In genomic region chr12:87199973-87200586, GRCm38 (mm10) we compare ENCODE assay signal across 8 mouse cellular contexts. TPM values are rescaled to one million over a fixed set of nuclear protein-coding genes. Genes with fewer than 3 reads are reported as not detected.
DNase-seq lines count a peak whose midpoint lies in the region; ATAC-seq and TF ChIP-seq lines count a peak whose summit lies in the region.

Gene Tmed8, minus strand, starts transcription at chr12:87200454.

- no peak for TF ChIP-seq EP300 in heart, adult 2 months (IDR thresholded peaks at IDR 0.05; ENCODE audit: insufficient read depth, low read depth, low read length)

- no peaks in the 10 kb centered on the region for H3K36me3 ChIP-seq in erythroblast, embryonic 14.5 days (ENCODE audit: control insufficient read depth)
- no peaks in the 10 kb centered on the region for H3K36me3 ChIP-seq in embryonic facial prominence, embryonic 11.5 days (replicated peaks; ENCODE audit: control insufficient read depth, insufficient read depth, low read depth, low read length)
- no peaks in the 10 kb centered on the region for H3K36me3 ChIP-seq in heart, adult 2 months (ENCODE audit: control insufficient read depth, insufficient read depth, low read length)
- no peaks in the 10 kb centered on the region for H3K36me3 ChIP-seq in limb, embryonic 12.5 days
- no peaks in the 10 kb centered on the region for H3K36me3 ChIP-seq in midbrain, embryonic 14.5 days (ENCODE audit: control insufficient read depth, insufficient read depth, low read length)

- no peaks in the 10 kb centered on the region for H3K9me3 ChIP-seq in erythroblast, embryonic 14.5 days (ENCODE audit: control insufficient read depth, low read length)
- H3K9me3 ChIP-seq in embryonic facial prominence, embryonic 11.5 days (replicated peaks; ENCODE audit: control insufficient read depth, low read length), result no peaks in the 10 kb centered on the region
- H3K9me3 ChIP-seq in limb, embryonic 12.5 days, result no peaks in the 10 kb centered on the region
- no peaks in the 10 kb centered on the region for H3K9me3 ChIP-seq in midbrain, embryonic 14.5 days (ENCODE audit: control insufficient read depth, low read length)

- peak within 1 kb of the TSS; percentile 91 for H3K4me2 ChIP-seq in embryonic facial prominence, embryonic 11.5 days (ENCODE audit: low read depth, low read length)
- peak within 1 kb of the TSS; percentile 84 for H3K4me2 ChIP-seq in limb, embryonic 12.5 days
- H3K4me2 ChIP-seq in midbrain, embryonic 14.5 days (ENCODE audit: low read length), result peak within 1 kb of the TSS; percentile 80

- H3K4me1 ChIP-seq in erythroblast, embryonic 14.5 days (ENCODE audit: control insufficient read depth), result peaks cover 21% of the 10 kb centered on the region
- H3K4me1 ChIP-seq in embryonic facial prominence, embryonic 11.5 days (ENCODE audit: control insufficient read depth, insufficient read depth, low read length), result no peaks in the 10 kb centered on the region
- peaks cover 2% of the 10 kb centered on the region for H3K4me1 ChIP-seq in heart, adult 2 months (ENCODE audit: control insufficient read depth, insufficient read depth, low read length)
- H3K4me1 ChIP-seq in limb, embryonic 12.5 days (replicated peaks), result peaks cover 28% of the 10 kb centered on the region
- peaks cover 9% of the 10 kb centered on the region for H3K4me1 ChIP-seq in midbrain, embryonic 14.5 days (ENCODE audit: control insufficient read depth, insufficient read depth, low read length)

- under 1% methylated on average over 59 of the region's 70 CpGs for WGBS in embryonic facial prominence, embryonic 11.5 days
- under 1% methylated on average over 63 of the region's 70 CpGs for WGBS in heart, adult 2 months
- WGBS in limb, embryonic 12.5 days, result 1% methylated on average over 59 of the region's 70 CpGs
- under 1% methylated on average over 66 of the region's 70 CpGs for WGBS in midbrain, embryonic 14.5 days

- peak within 1 kb of the TSS; percentile 44; the same call in 1 of the 2 replicates for H3K27ac ChIP-seq in embryonic facial prominence, embryonic 11.5 days (replicated peaks; ENCODE audit: low read depth, low read length)
- H3K27ac ChIP-seq in heart, adult 2 months, result peak within 1 kb of the TSS; percentile 81
- peak within 1 kb of the TSS; percentile 72 for H3K27ac ChIP-seq in limb, embryonic 12.5 days
- H3K27ac ChIP-seq in midbrain, embryonic 14.5 days (replicated peaks; ENCODE audit: low read depth, low read length), result peak within 1 kb of the TSS; percentile 93

- DNase-seq in embryonic facial prominence, embryonic 11.5 days (ENCODE audit: low spot score), result peak; percentile 91
- peak; percentile 86 to 88 for DNase-seq in heart, adult 2 months
- peak; percentile 79 for DNase-seq in kidney, adult 8-10 months
- DNase-seq in midbrain, embryonic 14.5 days, result peak; percentile 93
- DNase-seq in spleen, adult 12 weeks (ENCODE audit: low spot score), result peak; percentile 63

- TF ChIP-seq CTCF in heart, adult 2 months (IDR thresholded peaks at IDR 0.05), result no peak

- H3K4me3 ChIP-seq in erythroblast, embryonic 14.5 days (replicated peaks), result peak within 1 kb of the TSS; percentile 71
- peak within 1 kb of the TSS; percentile 76 for H3K4me3 ChIP-seq in embryonic facial prominence, embryonic 11.5 days (ENCODE audit: low read depth, low read length)
- H3K4me3 ChIP-seq in heart, adult 2 months, result peak within 1 kb of the TSS; percentile 96
- H3K4me3 ChIP-seq in limb, embryonic 12.5 days (replicated peaks), result peak within 1 kb of the TSS; percentile 67
- peak within 1 kb of the TSS; percentile 85 for H3K4me3 ChIP-seq in midbrain, embryonic 14.5 days (replicated peaks; ENCODE audit: low read depth, low read length)

- TF ChIP-seq POLR2A in heart, adult 2 months (IDR thresholded peaks at IDR 0.05; ENCODE audit: insufficient read depth, low read depth, low read length), result no peak

- no peak for ATAC-seq in erythroblast, adult 5-6 weeks (replicated peaks; ENCODE audit: low FRiP score, poor library complexity, severe bottlenecking)
- peak; percentile 94 for ATAC-seq in embryonic facial prominence, embryonic 11.5 days (replicated peaks; ENCODE audit: insufficient number of reproducible peaks, low FRiP score, low TSS enrichment, low read depth)
- peak; percentile 81 for ATAC-seq in limb, embryonic 12.5 days (ENCODE audit: insufficient number of reproducible peaks, insufficient read depth, low FRiP score, low TSS enrichment, low read depth)
- peak; percentile 94 for ATAC-seq in midbrain, embryonic 14.5 days (ENCODE audit: low FRiP score, low TSS enrichment)

- peaks cover 33% of the 10 kb centered on the region for H3K27me3 ChIP-seq in erythroblast, embryonic 14.5 days (ENCODE audit: control insufficient read depth)
- no peaks in the 10 kb centered on the region for H3K27me3 ChIP-seq in embryonic facial prominence, embryonic 11.5 days (ENCODE audit: control insufficient read depth, insufficient read depth, low read length)
- no peaks in the 10 kb centered on the region for H3K27me3 ChIP-seq in heart, adult 2 months (ENCODE audit: control insufficient read depth, insufficient read depth, low read length)
- H3K27me3 ChIP-seq in limb, embryonic 12.5 days, result peaks cover 3% of the 10 kb centered on the region; the same call in 1 of the 2 replicates
- H3K27me3 ChIP-seq in midbrain, embryonic 14.5 days (ENCODE audit: control insufficient read depth, insufficient read depth, low read length), result no peaks in the 10 kb centered on the region

- intact Hi-C loops in heart, adult 2 months (cut with DNase I), result loop anchor here (2.0 kb wide), 1 partner anchor 53 kb away; the partner anchor contains the start of genes Gstz1 and Pomt2

- H3K79me2 ChIP-seq in heart, adult 2 months (replicated peaks; ENCODE audit: control insufficient read depth, insufficient read depth, low read length), result no peaks in the 10 kb centered on the region

- H3K9ac ChIP-seq in embryonic facial prominence, embryonic 11.5 days (replicated peaks; ENCODE audit: low read length), result peak within 1 kb of the TSS; percentile 84
- peak within 1 kb of the TSS; percentile 92 for H3K9ac ChIP-seq in heart, adult 2 months (ENCODE audit: low read depth, low read length)
- peak within 1 kb of the TSS; percentile 82 for H3K9ac ChIP-seq in limb, embryonic 12.5 days (replicated peaks)
- H3K9ac ChIP-seq in midbrain, embryonic 14.5 days (replicated peaks; ENCODE audit: low read length), result peak within 1 kb of the TSS; percentile 93

RNA-seq across cellular contexts. Expression of gene Tmed8, which starts in this region (rescaled TPM):
- polyA plus RNA-seq in erythroblast, embryonic 14.5 days (2012), result 0.01 and 0.02 TPM in 2 replicates
- total RNA-seq in erythroblast, adult 5-6 weeks (2015; ENCODE audit: low replicate concordance), result 1.3 and 3.3 TPM in 2 replicates
- total RNA-seq in erythroblast, adult 5-6 weeks (2017; ENCODE audit: low replicate concordance), result 1.8 and 3.0 TPM in 2 replicates
- 2.8 and 2.9 TPM in 2 replicates for polyA plus RNA-seq in embryonic facial prominence, embryonic 11.5 days (2014; fragmentation: Nextera tagmentation; extraction: Ambion mirVana)
- 1 to 10 TPM; 5.3 to 6.4 TPM for total RNA-seq in heart, adult 2 months (2021)
- 3.1 and 5.6 TPM in 2 replicates for polyA plus RNA-seq in heart, adult 2 months (2012; rRNA removed)
- polyA plus RNA-seq in limb, embryonic 12.5 days (2016; fragmentation: Nextera tagmentation; extraction: Ambion mirVana), result 3.8 and 4.2 TPM in 2 replicates
- polyA plus RNA-seq in midbrain, embryonic 14.5 days (2014; fragmentation: Nextera tagmentation; extraction: Ambion mirVana), result 6.5 and 6.9 TPM in 2 replicates
